In the genomic region with DNA sequence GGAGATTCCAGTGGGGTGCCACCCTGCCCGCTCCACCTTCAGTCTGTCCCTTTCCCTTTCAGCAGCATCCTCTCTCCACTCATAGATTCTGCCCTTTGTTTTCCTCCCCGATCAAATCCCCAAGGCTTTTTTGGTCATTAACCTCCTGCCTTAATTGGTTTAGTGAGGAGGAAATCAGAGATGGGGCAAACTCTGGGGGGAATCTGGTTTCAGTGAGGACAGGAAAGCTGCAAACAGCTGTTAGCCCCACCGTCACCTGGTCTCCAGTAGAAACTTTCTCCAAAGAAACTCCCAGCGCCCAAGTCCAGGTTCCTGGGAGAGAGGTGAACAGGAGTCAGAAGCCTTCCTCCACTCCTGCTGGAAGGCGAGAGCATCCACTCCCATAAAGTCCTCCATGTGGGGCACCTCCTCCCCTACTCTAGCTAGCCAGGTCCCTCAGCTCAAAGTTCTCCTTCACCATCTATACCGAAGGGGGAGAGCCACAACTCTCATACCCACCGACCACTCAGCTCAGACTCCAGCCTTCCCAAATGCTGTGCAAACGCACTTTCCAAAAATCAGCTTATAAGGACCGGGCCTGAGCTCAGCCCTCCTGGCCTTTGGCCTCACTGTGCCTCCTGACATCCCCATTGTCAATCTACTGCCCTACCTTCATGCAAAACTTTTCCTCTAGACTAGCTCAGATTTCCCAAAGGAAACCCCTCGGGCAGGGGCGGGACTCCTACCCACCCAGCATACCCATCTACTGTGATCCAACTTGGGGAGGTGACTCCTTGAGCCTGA, we compare ENCODE assay signal across 8 mouse cellular contexts. TPM values are rescaled to one million over a fixed set of nuclear protein-coding genes. Genes with fewer than 3 reads are reported as not detected.
DNase-seq lines count a peak whose midpoint lies in the region; ATAC-seq and TF ChIP-seq lines count a peak whose summit lies in the region.

No protein-coding gene starts in this region.

- no peak for ATAC-seq in kidney, embryonic 15.5 days (replicated peaks; ENCODE audit: low FRiP score)
- no peak for ATAC-seq in hindbrain, postnatal 0 days

- H3K27ac ChIP-seq in kidney, embryonic 15.5 days = peak overlapping the region; percentile 99
- H3K27ac ChIP-seq in bone marrow macrophage, adult 2 months (ENCODE audit: insufficient read depth, low read depth, low read length) = no peak overlapping the region
- peak overlapping the region; percentile 92 for H3K27ac ChIP-seq in hindbrain, postnatal 0 days

- TF ChIP-seq POLR2A in bone marrow macrophage, adult 2 months (IDR thresholded peaks at IDR 0.05; ENCODE audit: borderline replicate concordance, low read depth, low read length) = no peak

- no peak for DNase-seq in kidney, adult 8-10 months
- no peak for DNase-seq in hindbrain, postnatal 0 days (ENCODE audit: low spot score)
- DNase-seq in neural tube, embryonic 10.5 days (ENCODE audit: extremely low spot score, low spot score) = peak; percentile 52
- no peak for DNase-seq in urinary bladder, adult 18-20 months (ENCODE audit: low spot score in 2 of 2)
- no peak for DNase-seq in urinary bladder, postnatal 4 days (ENCODE audit: low spot score in 2 of 2)
- no peak for DNase-seq in kidney, adult 18-20 months

- peak overlapping the region; percentile 97 for H3K9ac ChIP-seq in kidney, embryonic 15.5 days
- peak overlapping the region; percentile 94 for H3K9ac ChIP-seq in hindbrain, postnatal 0 days (replicated peaks; ENCODE audit: low read length)

- H3K9me3 ChIP-seq in kidney, embryonic 15.5 days (replicated peaks) = no peaks in the 10 kb centered on the region
- no peaks in the 10 kb centered on the region for H3K9me3 ChIP-seq in hindbrain, postnatal 0 days (ENCODE audit: low read length)

- peaks cover under 1% of the 10 kb centered on the region; the same call in 1 of the 2 replicates for H3K36me3 ChIP-seq in kidney, embryonic 15.5 days
- H3K36me3 ChIP-seq in hindbrain, postnatal 0 days (ENCODE audit: insufficient read depth, low read length) = no peaks in the 10 kb centered on the region

- no peak; the same call in 1 of the 2 replicates for TF ChIP-seq CTCF in bone marrow macrophage, adult 2 months (IDR thresholded peaks at IDR 0.05; ENCODE audit: low read depth, low read length)
- TF ChIP-seq CTCF in hindbrain, postnatal 0 days (IDR thresholded peaks at IDR 0.05; ENCODE audit: low read depth) = no peak

- peak overlapping the region; percentile 88 for H3K4me3 ChIP-seq in kidney, embryonic 15.5 days (replicated peaks)
- peak overlapping the region; percentile 89; the same call in 1 of the 2 replicates for H3K4me3 ChIP-seq in bone marrow macrophage, adult 2 months (ENCODE audit: insufficient read depth, low read length)
- H3K4me3 ChIP-seq in hindbrain, postnatal 0 days (ENCODE audit: low read length) = peak overlapping the region; percentile 66

- H3K4me2 ChIP-seq in kidney, embryonic 15.5 days = peak overlapping the region; percentile 87
- H3K4me2 ChIP-seq in hindbrain, postnatal 0 days (ENCODE audit: low read depth, low read length) = peak overlapping the region; percentile 87

- WGBS in kidney, embryonic 15.5 days = 11% methylated on average over 11 of the region's 11 CpGs
- 7% methylated on average over 11 of the region's 11 CpGs for WGBS in hindbrain, postnatal 0 days

- no peaks in the 10 kb centered on the region for H3K27me3 ChIP-seq in kidney, embryonic 15.5 days
- H3K27me3 ChIP-seq in hindbrain, postnatal 0 days (ENCODE audit: insufficient read depth, low read length) = no peaks in the 10 kb centered on the region

- H3K4me1 ChIP-seq in kidney, embryonic 15.5 days = peaks cover 72% of the 10 kb centered on the region
- H3K4me1 ChIP-seq in bone marrow macrophage, adult 2 months (ENCODE audit: control insufficient read depth, insufficient read depth, low read length) = peaks cover 9% of the 10 kb centered on the region
- peaks cover 37% of the 10 kb centered on the region for H3K4me1 ChIP-seq in hindbrain, postnatal 0 days (ENCODE audit: insufficient read depth, low read length)

RNA-seq across cellular contexts. Expression of a gene that starts 1.9 kb away (rescaled TPM):
- 20.9 and 22.0 TPM in 2 replicates for polyA plus RNA-seq in kidney, embryonic 15.5 days (2015; fragmentation: Nextera tagmentation; extraction: Ambion mirVana)
- polyA plus RNA-seq in bone marrow macrophage, adult 2 months (2012; ENCODE audit: insufficient read depth, insufficient read length, missing spikeins) = 0.13 and 0.16 TPM in 2 replicates
- total RNA-seq in hindbrain, postnatal 0 days (2014; rRNA removed) = 52.3 and 54.5 TPM in 2 replicates
- polyA plus RNA-seq in hindbrain, postnatal 0 days (2015; fragmentation: Nextera tagmentation; extraction: Ambion mirVana) = 13.9 and 15.3 TPM in 2 replicates

RNA-seq across cellular contexts. Expression of a gene that starts 17.8 kb away (rescaled TPM):
- 15.1 and 17.4 TPM in 2 replicates for polyA plus RNA-seq in kidney, embryonic 15.5 days (2015; fragmentation: Nextera tagmentation; extraction: Ambion mirVana)
- polyA plus RNA-seq in bone marrow macrophage, adult 2 months (2012; ENCODE audit: insufficient read depth, insufficient read length, missing spikeins) = not detected in 2 replicates
- total RNA-seq in hindbrain, postnatal 0 days (2014; rRNA removed) = not detected in 2 replicates
- polyA plus RNA-seq in hindbrain, postnatal 0 days (2015; fragmentation: Nextera tagmentation; extraction: Ambion mirVana) = 0.44 and 1.3 TPM in 2 replicates

RNA-seq across cellular contexts. Expression of a gene that starts 20.5 kb away (rescaled TPM):
- 89.2 and 92.0 TPM in 2 replicates for polyA plus RNA-seq in kidney, embryonic 15.5 days (2015; fragmentation: Nextera tagmentation; extraction: Ambion mirVana)
- 124 and 126 TPM in 2 replicates for polyA plus RNA-seq in bone marrow macrophage, adult 2 months (2012; ENCODE audit: insufficient read depth, insufficient read length, missing spikeins)
- 59.7 and 60.8 TPM in 2 replicates for total RNA-seq in hindbrain, postnatal 0 days (2014; rRNA removed)
- 59.1 and 61.1 TPM in 2 replicates for polyA plus RNA-seq in hindbrain, postnatal 0 days (2015; fragmentation: Nextera tagmentation; extraction: Ambion mirVana)

RNA-seq across cellular contexts. Expression of a gene that starts 22.6 kb away (rescaled TPM):
- polyA plus RNA-seq in kidney, embryonic 15.5 days (2015; fragmentation: Nextera tagmentation; extraction: Ambion mirVana) = 167 and 173 TPM in 2 replicates
- 149 and 154 TPM in 2 replicates for polyA plus RNA-seq in bone marrow macrophage, adult 2 months (2012; ENCODE audit: insufficient read depth, insufficient read length, missing spikeins)
- total RNA-seq in hindbrain, postnatal 0 days (2014; rRNA removed) = 45.1 and 59.2 TPM in 2 replicates
- polyA plus RNA-seq in hindbrain, postnatal 0 days (2015; fragmentation: Nextera tagmentation; extraction: Ambion mirVana) = 189 and 198 TPM in 2 replicates

RNA-seq across cellular contexts. Expression of a gene that starts 23.3 kb away (rescaled TPM):
- polyA plus RNA-seq in kidney, embryonic 15.5 days (2015; fragmentation: Nextera tagmentation; extraction: Ambion mirVana) = 54.0 and 57.9 TPM in 2 replicates
- 22.9 and 25.8 TPM in 2 replicates for polyA plus RNA-seq in bone marrow macrophage, adult 2 months (2012; ENCODE audit: insufficient read depth, insufficient read length, missing spikeins)
- total RNA-seq in hindbrain, postnatal 0 days (2014; rRNA removed) = 119 and 131 TPM in 2 replicates
- polyA plus RNA-seq in hindbrain, postnatal 0 days (2015; fragmentation: Nextera tagmentation; extraction: Ambion mirVana) = 29.4 and 29.8 TPM in 2 replicates

Comparison
In these comparisons a context has a peak if more than half of its experiments do, and no peak if none do; other contexts are left out.
1. RNA of a gene that starts 1.9 kb away (polyA plus RNA-seq): 20.9 to 22.0 TPM in kidney, embryonic 15.5 days and 13.9 to 15.3 TPM in hindbrain, postnatal 0 days; 0.13 to 0.16 TPM in bone marrow macrophage, adult 2 months; every median in the first group is over 10 times any median in the second.
2. Peak in every context shown above with its lines, with median percentiles within 50 percentile points of each other: H3K4me3 ChIP-seq.